Mouse (Mus musculus) heart, embryonic 14.5 days (tissue): ENCODE measurements around the gene Fggy. TPM values are rescaled to one million over a fixed set of nuclear protein-coding genes. Genes with fewer than 3 reads are reported as not detected.

Experiments
- ATAC-seq: fragments of 200-750 bp; cut with Nextera tagmentation; 2 replicates; pipeline ENCODE4 v1.8.0; 2017; ENCODE audit warnings: low read depth, moderate TSS enrichment; ENCODE audit not compliant: insufficient number of reproducible peaks, insufficient read depth, low FRiP score
- H3K27ac ChIP-seq, 2 experiments: fragments of 200-500 bp in 1 of 2; fragments of 300-500 bp in 1 of 2; sonication (generic) in 1 of 2; replicated peaks in 1 of 2; 2 replicates each; pipeline ENCODE4 v1.5.1; 2012 to 2014; ENCODE audit warnings: low read depth in 2 of 2, low read length in 2 of 2, control low read depth in 1 of 2, mild to moderate bottlenecking in 1 of 2, mixed read lengths in 1 of 2; ENCODE audit not compliant: control insufficient read depth in 1 of 2, insufficient read depth in 1 of 2
- H3K27me3 ChIP-seq: fragments of 300-500 bp; sonication (generic); 2 replicates; pipeline ENCODE4 v1.6.1; 2014; ENCODE audit warnings: mild to moderate bottlenecking, low read length, control low read depth; ENCODE audit not compliant: control insufficient read depth, insufficient read depth
- H3K36me3 ChIP-seq: fragments of 300-500 bp; sonication (generic); 2 replicates; pipeline ENCODE4 v1.6.1; 2014; ENCODE audit warnings: mild to moderate bottlenecking, control low read depth, low read length, mixed read lengths; ENCODE audit not compliant: control insufficient read depth, insufficient read depth
- H3K4me1 ChIP-seq, 2 experiments: fragments of 200-500 bp in 1 of 2; fragments of 300-500 bp in 1 of 2; sonication (generic) in 1 of 2; 2 replicates each; pipeline ENCODE4 v1.6.1; 2012 to 2014; ENCODE audit warnings: low read length in 2 of 2, control low read depth in 1 of 2, mixed read lengths in 1 of 2; ENCODE audit not compliant: control insufficient read depth in 2 of 2, insufficient read depth in 2 of 2
- H3K4me2 ChIP-seq: fragments of 300-500 bp; sonication (generic); 2 replicates; pipeline ENCODE4 v1.6.1; 2014; ENCODE audit warnings: mild to moderate bottlenecking, low read length
- H3K4me3 ChIP-seq, 2 experiments: fragments of 200-500 bp in 1 of 2; fragments of 300-500 bp in 1 of 2; sonication (generic) in 1 of 2; 2 replicates each; pipeline ENCODE4 v1.5.1; 2012 to 2014; ENCODE audit warnings: low read length in 2 of 2, mild to moderate bottlenecking in 2 of 2, control low read depth in 1 of 2, low read depth in 1 of 2, moderate library complexity in 1 of 2; ENCODE audit not compliant: control insufficient read depth in 1 of 2, insufficient read depth in 1 of 2
- H3K9ac ChIP-seq: fragments of 300-500 bp; sonication (generic); 2 replicates; pipeline ENCODE4 v1.6.1; 2014; ENCODE audit warnings: mild to moderate bottlenecking, low read length
- H3K9me3 ChIP-seq: fragments of 300-500 bp; sonication (generic); 2 replicates; pipeline ENCODE4 v1.6.1; 2016; ENCODE audit warnings: low read length, control low read depth; ENCODE audit not compliant: control insufficient read depth
- WGBS: fragments of 180-500 bp; shearing (Covaris S2); extraction: QIAGEN DNeasy Blood & Tissue Kit; methylation state at CpG from one replicate; pipeline ENCODE4 v1.1.7; 2014; 5-methylcytosine and 5-hydroxymethylcytosine counted together
- polyA plus RNA-seq: library from polyadenylated mRNA; unstranded; fragments of >200 nt; fragmentation: Nextera tagmentation; extraction: Ambion mirVana; gene quantifications from 2 replicates; pipeline ENCODE4 v1.2.1, GENCODE M21; 2014

The Fggy gene
- polyA plus RNA-seq, 1 experiment from 2014 or later: 4.4 TPM

- Histone ChIP-seq H3K4me1 (peaks cover 13 to 24% of the 10 kb centered on the region in 2 experiments), H3K4me2 (no peak overlapping the region), H3K9ac (no peak overlapping the region), H3K9me3 (no peaks in the 10 kb centered on the region), H3K27me3 (no peaks in the 10 kb centered on the region), H3K36me3 (no peaks in the 10 kb centered on the region), H3K4me3 (no peak overlapping the region), H3K27ac (no peak overlapping the region)
- ATAC-seq: no peak
- 84% methylated on average over 6 of the region's 6 CpGs for WGBS
These were observed 189.6 kb downstream of the Fggy start for GRCm38 (mm10) chr4:95746954-95747353.

- Histone ChIP-seq H3K27me3 (no peaks in the 10 kb centered on the region), H3K36me3 (no peaks in the 10 kb centered on the region), H3K9me3 (no peaks in the 10 kb centered on the region), H3K4me2 (no peak overlapping the region), H3K9ac (no peak overlapping the region), H3K27ac (no peak overlapping the region), H3K4me1 (peaks cover 13 to 24% of the 10 kb centered on the region in 2 experiments), H3K4me3 (no peak overlapping the region)
- WGBS: 73% methylated on average over 12 of the region's 12 CpGs
- ATAC-seq: no peak
These were observed 190.3 kb downstream of the Fggy start for GRCm38 (mm10) chr4:95747415-95748202.

- WGBS: 33% methylated on average over 5 of the region's 5 CpGs
- H3K36me3 ChIP-seq: no peaks in the 10 kb centered on the region
- peaks cover 11% of the 10 kb centered on the region in 2 experiments for H3K4me1 ChIP-seq
- no peak overlapping the region for H3K4me3 ChIP-seq
- no peak overlapping the region for H3K4me2 ChIP-seq
- H3K9ac ChIP-seq: no peak overlapping the region
- H3K27me3 ChIP-seq: no peaks in the 10 kb centered on the region
- 0 out of 4 replicates have a peak overlapping the region, but pooled peaks of 1 of the 2 experiments have one; percentile 24 for H3K27ac ChIP-seq
- ATAC-seq: no peak; the same call in 1 of the 2 replicates
- H3K9me3 ChIP-seq: no peaks in the 10 kb centered on the region
These were observed 192.9 kb downstream of the Fggy start for GRCm38 (mm10) chr4:95750186-95750585.

GRCm38 (mm10) chr4:95752538-95753188 is 195.4 kb downstream of the Fggy start:
- Histone ChIP-seq H3K27ac (no peak overlapping the region), H3K9me3 (no peaks in the 10 kb centered on the region), H3K4me2 (no peak overlapping the region), H3K4me1 (peaks cover 11% of the 10 kb centered on the region in 2 experiments), H3K36me3 (no peaks in the 10 kb centered on the region), H3K27me3 (no peaks in the 10 kb centered on the region), H3K4me3 (no peak overlapping the region), H3K9ac (no peak overlapping the region)
- no peak for ATAC-seq
- WGBS: 77% methylated on average over 6 of the region's 6 CpGs

GRCm38 (mm10) chr4:95759027-95759731 is 201.9 kb downstream of the Fggy start:
- 63% methylated on average over 5 of the region's 5 CpGs for WGBS
- Histone ChIP-seq H3K4me1 (no peaks in the 10 kb centered on the region), H3K9me3 (no peaks in the 10 kb centered on the region), H3K9ac (no peak overlapping the region), H3K27ac (no peak overlapping the region), H3K27me3 (no peaks in the 10 kb centered on the region), H3K36me3 (no peaks in the 10 kb centered on the region), H3K4me2 (no peak overlapping the region), H3K4me3 (no peak overlapping the region)
- no peak for ATAC-seq

- Histone ChIP-seq H3K36me3 (no peaks in the 10 kb centered on the region), H3K4me3 (no peak overlapping the region), H3K4me2 (no peak overlapping the region), H3K9me3 (no peaks in the 10 kb centered on the region), H3K27me3 (no peaks in the 10 kb centered on the region), H3K4me1 (no peaks in the 10 kb centered on the region), H3K27ac (no peak overlapping the region), H3K9ac (no peak overlapping the region)
- no peak for ATAC-seq
- 72% methylated on average over 2 of the region's 2 CpGs for WGBS
These were observed 208.1 kb downstream of the Fggy start for GRCm38 (mm10) chr4:95765359-95765758.

GRCm38 (mm10) chr4:95770469-95770868 is 213.2 kb downstream of the Fggy start:
- no peak overlapping the region for H3K4me2 ChIP-seq
- H3K36me3 ChIP-seq: no peaks in the 10 kb centered on the region
- peaks cover 5 to 9% of the 10 kb centered on the region in 2 experiments for H3K4me1 ChIP-seq
- H3K27ac ChIP-seq: no peak overlapping the region
- 74% methylated on average over 5 of the region's 5 CpGs for WGBS
- H3K9ac ChIP-seq: no peak overlapping the region
- no peak overlapping the region for H3K4me3 ChIP-seq
- ATAC-seq: no peak
- H3K27me3 ChIP-seq: no peaks in the 10 kb centered on the region
- no peaks in the 10 kb centered on the region for H3K9me3 ChIP-seq
